ENCODE assay signal across 14 mouse cellular contexts in the genomic region with DNA sequence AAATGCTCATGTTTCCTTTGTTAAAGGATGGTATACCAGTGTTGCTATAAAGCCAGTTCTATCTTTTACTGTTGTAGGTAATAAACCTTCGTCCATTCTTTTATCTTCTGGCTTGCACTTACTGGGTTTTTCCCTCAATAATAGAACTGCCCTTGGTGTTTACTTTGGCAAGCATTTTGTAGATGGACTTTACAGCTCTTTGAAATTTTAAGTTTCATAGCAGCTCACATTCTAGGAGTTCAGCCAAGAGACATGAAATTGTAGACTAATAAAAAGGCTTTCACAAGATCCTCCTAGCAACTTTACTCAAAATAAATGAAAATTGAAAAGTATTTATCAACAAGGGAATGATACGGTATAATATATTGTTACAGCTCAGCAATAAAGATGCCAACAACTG.
"Had no signal": no experiment of that assay in that cellular context is flagged by ENCODE, and none has a peak within 500 bp of the region (broad histone marks: within the 10 kb centered on the region; RNA-seq: fewer than 3 reads in every experiment).

No protein-coding gene starts in this region.

- H3K9me3 ChIP-seq: hindbrain, embryonic 13.5 days; limb, embryonic 13.5 days; liver, embryonic 15.5 days; megakaryocyte, embryonic 14.5 days; neural tube, embryonic 15.5 days had no signal

- H3K36me3 ChIP-seq: hindbrain, embryonic 13.5 days; limb, embryonic 13.5 days; liver, embryonic 15.5 days; neural tube, embryonic 15.5 days had no signal

- ATAC-seq: hindbrain, postnatal 0 days; midbrain, embryonic 16.5 days had no signal

- DNase-seq: lung, adult 2 months; lung, postnatal 10 days; thymus, postnatal 36 days had no signal

- H3K27me3 ChIP-seq: hindbrain, embryonic 13.5 days; limb, embryonic 13.5 days; liver, embryonic 15.5 days; megakaryocyte, embryonic 14.5 days; neural tube, embryonic 15.5 days had no signal

- H3K27ac ChIP-seq: hindbrain, embryonic 13.5 days; hindbrain, postnatal 0 days; layer of hippocampus, adult 2 months; limb, embryonic 13.5 days; liver, embryonic 15.5 days; macrophage; neural tube, embryonic 15.5 days had no signal

- H3K4me2 ChIP-seq: hindbrain, embryonic 13.5 days; limb, embryonic 13.5 days; liver, embryonic 11.5 days; liver, embryonic 15.5 days; midbrain, embryonic 11.5 days; neural tube, embryonic 15.5 days had no signal

- H3K4me1 ChIP-seq: hindbrain, embryonic 13.5 days; limb, embryonic 13.5 days; liver, embryonic 15.5 days; megakaryocyte, embryonic 14.5 days; neural tube, embryonic 15.5 days had no signal

- H3K4me3 ChIP-seq: hindbrain, embryonic 13.5 days; layer of hippocampus, adult 2 months; limb, embryonic 13.5 days; liver, embryonic 15.5 days; megakaryocyte, embryonic 14.5 days; neural tube, embryonic 15.5 days had no signal

- H3K9ac ChIP-seq: hindbrain, embryonic 13.5 days; limb, embryonic 13.5 days; liver, embryonic 15.5 days; neural tube, embryonic 15.5 days had no signal
